Mouse (Mus musculus) cortical plate, adult 2 months (tissue): ENCODE results near the gene Irf7.

Source experiments
- CTCF ChIP-seq: fragments of 200-500 bp; IDR thresholded peaks from 2 replicates; pipeline ENCODE4 v1.5.1; 2011; ENCODE audit warnings: mild to moderate bottlenecking, control low read depth, low read length; ENCODE audit not compliant: insufficient read depth; ENCODE audit errors: extremely low read depth
- POLR2A ChIP-seq: fragments of 200-500 bp; IDR thresholded peaks from 2 replicates; pipeline ENCODE4 v1.6.1; 2011; ENCODE audit warnings: mild to moderate bottlenecking, low read length, control low read depth; ENCODE audit not compliant: insufficient read depth; ENCODE audit errors: extremely low read depth

DNA sequence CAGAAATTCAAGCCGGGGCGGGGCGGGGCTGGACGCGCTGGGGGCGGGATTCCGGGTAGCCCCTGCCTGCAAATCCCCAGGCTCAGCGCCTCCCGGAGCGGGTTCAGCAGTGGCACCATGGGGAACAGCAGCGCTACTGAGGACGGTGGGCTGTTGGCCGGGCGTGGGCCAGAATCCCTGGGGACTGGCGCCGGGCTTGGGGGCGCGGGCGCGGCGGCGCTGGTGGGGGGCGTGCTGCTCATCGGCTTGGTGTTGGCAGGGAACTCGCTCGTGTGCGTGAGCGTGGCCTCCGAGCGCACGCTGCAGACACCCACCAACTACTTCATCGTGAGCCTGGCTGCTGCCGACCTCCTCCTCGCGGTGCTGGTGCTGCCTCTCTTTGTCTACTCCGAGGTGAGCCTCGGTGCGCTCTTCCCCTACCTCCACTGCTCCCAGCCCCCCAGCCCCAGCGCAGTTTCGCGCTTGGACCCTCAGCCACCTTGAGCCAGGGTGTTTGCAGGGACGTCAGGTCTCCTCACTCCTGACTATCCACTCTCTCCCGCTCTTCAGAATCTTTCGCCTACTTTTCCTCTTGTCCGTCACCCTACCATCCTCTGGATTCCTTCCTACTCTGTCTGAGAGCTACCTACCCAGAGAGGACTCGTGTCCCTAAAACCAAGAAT is 25.8 kb upstream of the Irf7 start, which contains the start of gene Drd4:
- no peak for TF ChIP-seq CTCF
- TF ChIP-seq POLR2A: no peak
